Comparison of ENCODE assay signal across 15 mouse cellular contexts in the genomic region with DNA sequence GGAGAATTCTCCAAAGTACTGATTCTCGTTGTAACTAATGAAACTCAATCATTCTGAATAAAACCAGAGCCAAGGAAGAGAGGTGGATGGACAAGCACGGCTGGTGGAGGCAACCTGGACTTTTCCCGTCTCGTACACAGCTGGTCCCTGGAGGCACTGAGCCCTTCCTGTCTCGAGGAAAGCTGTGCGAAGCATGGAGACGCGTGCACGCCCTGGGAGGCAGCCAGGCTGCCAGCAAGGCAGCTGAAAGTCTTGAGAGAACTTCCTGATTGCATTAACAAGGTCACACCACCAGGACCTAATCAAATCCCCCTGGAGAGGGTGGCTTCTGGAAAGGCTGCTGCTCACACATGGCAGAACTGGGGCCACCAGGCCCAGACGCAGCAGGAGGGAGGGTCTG. TPM values are rescaled to one million over a fixed set of nuclear protein-coding genes. Genes with fewer than 3 reads are reported as not detected.
A peak's percentile ranks its signal among the peaks of the same experiment; 100 is the strongest.
DNase-seq lines count a peak whose midpoint lies in the region; ATAC-seq and TF ChIP-seq lines count a peak whose summit lies in the region.
"Had no signal": no experiment of that assay in that cellular context is flagged by ENCODE, and none has a peak within 500 bp of the region (broad histone marks: within the 10 kb centered on the region; RNA-seq: fewer than 3 reads in every experiment).

No protein-coding gene starts in this region.

- TF ChIP-seq CTCF in stomach, postnatal 0 days (IDR thresholded peaks at IDR 0.05; ENCODE audit: low read depth), result no peak

- H3K4me2 ChIP-seq in heart, embryonic 12.5 days, result no peak overlapping the region
- no peak overlapping the region for H3K4me2 ChIP-seq in stomach, embryonic 14.5 days (replicated peaks; ENCODE audit: low read depth, low read length)
- no peak overlapping the region for H3K4me2 ChIP-seq in stomach, postnatal 0 days (replicated peaks; ENCODE audit: low read depth)
- H3K4me2 ChIP-seq: embryonic facial prominence, embryonic 15.5 days; midbrain, embryonic 13.5 days; stomach, embryonic 15.5 days had no signal

- no peaks in the 10 kb centered on the region for H3K9me3 ChIP-seq in heart, embryonic 12.5 days (replicated peaks)
- no peaks in the 10 kb centered on the region for H3K9me3 ChIP-seq in stomach, embryonic 14.5 days (ENCODE audit: control insufficient read depth, low read depth, low read length)
- no peaks in the 10 kb centered on the region for H3K9me3 ChIP-seq in stomach, postnatal 0 days (ENCODE audit: control insufficient read depth, low read length)
- H3K9me3 ChIP-seq: embryonic facial prominence, embryonic 15.5 days; midbrain, embryonic 13.5 days; stomach, embryonic 15.5 days had no signal

- H3K4me1 ChIP-seq in heart, embryonic 12.5 days (replicated peaks), result peaks cover 11% of the 10 kb centered on the region; the same call in 1 of the 2 replicates
- no peaks in the 10 kb centered on the region for H3K4me1 ChIP-seq in stomach, embryonic 14.5 days (ENCODE audit: control insufficient read depth, insufficient read depth, low read length)
- no peaks in the 10 kb centered on the region for H3K4me1 ChIP-seq in stomach, postnatal 0 days (replicated peaks; ENCODE audit: control insufficient read depth, insufficient read depth)
- H3K4me1 ChIP-seq: stomach, embryonic 15.5 days had no signal

- no peak for TF ChIP-seq EP300 in stomach, postnatal 0 days (optimal IDR thresholded peaks at IDR 0.05)

- 15% methylated on average over 10 of the region's 10 CpGs for WGBS in heart, embryonic 12.5 days
- 28% methylated on average over 10 of the region's 10 CpGs for WGBS in stomach, embryonic 14.5 days
- WGBS in stomach, postnatal 0 days, result 24% methylated on average over 10 of the region's 10 CpGs

- no peak overlapping the region for H3K9ac ChIP-seq in heart, embryonic 12.5 days
- H3K9ac ChIP-seq in stomach, embryonic 14.5 days (replicated peaks; ENCODE audit: low read depth, low read length), result no peak overlapping the region
- no peak overlapping the region for H3K9ac ChIP-seq in stomach, postnatal 0 days (ENCODE audit: low read length)
- H3K9ac ChIP-seq: embryonic facial prominence, embryonic 15.5 days; liver, embryonic 14.5 days; midbrain, embryonic 13.5 days; stomach, embryonic 15.5 days had no signal

- H3K27me3 ChIP-seq in heart, embryonic 12.5 days (replicated peaks), result peaks cover 58% of the 10 kb centered on the region
- no peaks in the 10 kb centered on the region for H3K27me3 ChIP-seq in stomach, embryonic 14.5 days (ENCODE audit: control insufficient read depth, insufficient read depth, low read length)
- no peaks in the 10 kb centered on the region; the same call in 1 of the 2 replicates for H3K27me3 ChIP-seq in stomach, postnatal 0 days (ENCODE audit: control insufficient read depth, insufficient read depth, low read length)
- H3K27me3 ChIP-seq: midbrain, embryonic 13.5 days had no signal

- no peaks in the 10 kb centered on the region for H3K36me3 ChIP-seq in heart, embryonic 12.5 days
- H3K36me3 ChIP-seq in stomach, embryonic 14.5 days (ENCODE audit: control insufficient read depth, insufficient read depth, low read length), result no peaks in the 10 kb centered on the region
- no peaks in the 10 kb centered on the region for H3K36me3 ChIP-seq in stomach, postnatal 0 days (ENCODE audit: control insufficient read depth, insufficient read depth, low read length)
- H3K36me3 ChIP-seq: embryonic facial prominence, embryonic 15.5 days; midbrain, embryonic 13.5 days; stomach, embryonic 15.5 days had no signal

- no peak overlapping the region for H3K4me3 ChIP-seq in heart, embryonic 12.5 days
- no peak overlapping the region for H3K4me3 ChIP-seq in stomach, embryonic 14.5 days (ENCODE audit: low read depth, low read length)
- H3K4me3 ChIP-seq in stomach, postnatal 0 days (ENCODE audit: low read depth, low read length), result no peak overlapping the region
- H3K4me3 ChIP-seq: embryonic facial prominence, embryonic 15.5 days; midbrain, embryonic 13.5 days; stomach, embryonic 15.5 days had no signal

- H3K27ac ChIP-seq in heart, embryonic 12.5 days (ENCODE audit: poor library complexity, severe bottlenecking), result no peak overlapping the region
- H3K27ac ChIP-seq in stomach, embryonic 14.5 days (ENCODE audit: low read length), result no peak overlapping the region
- H3K27ac ChIP-seq in stomach, postnatal 0 days (replicated peaks), result no peak overlapping the region
- H3K27ac ChIP-seq: embryonic facial prominence, embryonic 15.5 days; liver, embryonic 14.5 days; midbrain, embryonic 13.5 days; stomach, embryonic 15.5 days had no signal

- no peak for ATAC-seq in heart, embryonic 12.5 days (ENCODE audit: insufficient number of reproducible peaks, low FRiP score)
- 0 out of 2 replicates have a peak, but pooled peaks have one; percentile 20 for ATAC-seq in stomach, embryonic 14.5 days (ENCODE audit: insufficient number of reproducible peaks, insufficient read depth, low FRiP score, low read depth)
- no peak for ATAC-seq in stomach, postnatal 0 days (ENCODE audit: low FRiP score, low TSS enrichment)
- no peak for ATAC-seq in megakaryocyte-erythroid progenitor cell, adult 5-6 weeks (replicated peaks; ENCODE audit: low FRiP score, low TSS enrichment, poor library complexity, severe bottlenecking)
- ATAC-seq: forebrain, embryonic 16.5 days; midbrain, embryonic 13.5 days had no signal

- DNase-seq in heart, adult 18-20 months, result peak; percentile 27 to 41
- DNase-seq in stomach, postnatal 0 days (ENCODE audit: low spot score), result no peak
- peak; percentile 39 for DNase-seq in heart, postnatal 4 days
- no peak for DNase-seq in left cerebral cortex, adult 9 months (ENCODE audit: low spot score in 2 of 2)
- DNase-seq: cerebellum, adult 9-10 months; lung, postnatal 36 days; thymus, postnatal 25 days had no signal

RNA-seq across cellular contexts. Expression of a gene that starts 43.3 kb away (rescaled TPM):
- total RNA-seq in heart, adult 18-20 months (2021), result 10 to 100 TPM; 19.6 to 22.6 TPM
- polyA plus RNA-seq in heart, embryonic 12.5 days (2016; fragmentation: Nextera tagmentation; extraction: Ambion mirVana), result 29.7 and 31.5 TPM in 2 replicates
- polyA plus RNA-seq in stomach, embryonic 14.5 days (2014; fragmentation: Nextera tagmentation; extraction: Ambion mirVana), result 30.4 and 34.0 TPM in 2 replicates
- 9.6 and 11.1 TPM in 2 replicates for polyA plus RNA-seq in stomach, postnatal 0 days (2015; fragmentation: Nextera tagmentation; extraction: Ambion mirVana)
- 10 to 100 TPM; 19.9 to 23.6 TPM for total RNA-seq in heart, postnatal 4 days (2021)
- 50.0 and 64.2 TPM in 2 replicates for total RNA-seq in megakaryocyte-erythroid progenitor cell, adult 5-6 weeks (2014; fragmentation: Nextera tagmentation)
- total RNA-seq in megakaryocyte-erythroid progenitor cell, adult 5-6 weeks (2017), result 152 and 155 TPM in 2 replicates

Comparison
In these comparisons a context has a peak if more than half of its experiments do, and no peak if none do; other contexts are left out.
1. DNase-seq: peak in heart, adult 18-20 months (2 of 2) and heart, postnatal 4 days (single experiment); none in stomach, postnatal 0 days (single experiment) and left cerebral cortex, adult 9 months (0 of 2).